ENCODE assay signal across 24 mouse cellular contexts in the genomic region with DNA sequence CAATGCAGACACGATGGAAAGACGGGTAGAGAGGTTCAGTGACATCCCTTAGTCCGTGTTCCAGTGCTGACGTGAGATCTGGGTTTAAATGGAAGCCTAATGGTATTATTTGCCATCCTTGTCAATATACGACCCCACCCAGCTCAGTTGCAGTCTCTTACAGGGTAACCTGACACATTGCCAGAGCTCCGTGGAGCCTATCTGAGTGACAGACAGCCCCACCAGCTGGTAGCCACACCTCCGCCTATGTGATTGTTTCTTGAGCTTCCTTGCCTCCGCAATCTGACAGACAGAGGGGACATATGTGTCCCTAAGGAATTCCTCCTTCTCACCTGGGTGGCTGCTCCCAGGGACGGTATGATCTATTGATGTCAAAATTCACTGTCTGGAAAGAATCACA.
"Had no signal": no experiment of that assay in that cellular context is flagged by ENCODE, and none has a peak within 500 bp of the region (broad histone marks: within the 10 kb centered on the region; RNA-seq: fewer than 3 reads in every experiment).

No protein-coding gene starts in this region.

- H3K4me3 ChIP-seq: heart, adult 2 months; heart, embryonic 13.5 days; heart, embryonic 15.5 days; hindbrain, embryonic 13.5 days; kidney, embryonic 15.5 days; limb, embryonic 13.5 days; limb, embryonic 15.5 days; liver, embryonic 12.5 days had no signal

- H3K9me3 ChIP-seq: heart, embryonic 13.5 days; heart, embryonic 15.5 days; hindbrain, embryonic 13.5 days; kidney, embryonic 15.5 days; limb, embryonic 13.5 days; limb, embryonic 15.5 days; liver, embryonic 12.5 days had no signal

- H3K4me1 ChIP-seq: heart, embryonic 13.5 days; heart, embryonic 15.5 days; liver, embryonic 12.5 days had no signal

- H3K4me2 ChIP-seq: heart, embryonic 11.5 days; heart, embryonic 13.5 days; heart, embryonic 15.5 days; hindbrain, embryonic 13.5 days; kidney, embryonic 15.5 days; limb, embryonic 13.5 days; limb, embryonic 15.5 days; liver, embryonic 12.5 days had no signal

- DNase-seq: gastrocnemius, postnatal 14 days; gastrocnemius, postnatal 36 days; heart, adult 11 months; heart, adult 2 months; heart, postnatal 14 days; heart, postnatal 36 days; kidney, adult 11 months; kidney, adult 2 months; kidney, adult 9 months; kidney, postnatal 14 days; kidney, postnatal 36 days; layer of hippocampus, postnatal 36 days had no signal

- H3K9ac ChIP-seq: heart, embryonic 13.5 days; heart, embryonic 15.5 days; hindbrain, embryonic 13.5 days; kidney, embryonic 15.5 days; limb, embryonic 13.5 days; limb, embryonic 15.5 days; liver, embryonic 12.5 days; liver, embryonic 14.5 days had no signal

- ATAC-seq: hindbrain, embryonic 16.5 days; intestine, embryonic 16.5 days; liver, embryonic 12.5 days had no signal

- H3K36me3 ChIP-seq: heart, embryonic 13.5 days; heart, embryonic 15.5 days; hindbrain, embryonic 13.5 days; kidney, embryonic 15.5 days; limb, embryonic 13.5 days; limb, embryonic 15.5 days; liver, embryonic 12.5 days had no signal

- H3K27ac ChIP-seq: heart, adult 2 months; heart, embryonic 13.5 days; heart, embryonic 15.5 days; hindbrain, embryonic 13.5 days; kidney, embryonic 15.5 days; kidney, postnatal 0 days; limb, embryonic 13.5 days; limb, embryonic 15.5 days; liver, embryonic 12.5 days; liver, embryonic 14.5 days had no signal
